Mouse (Mus musculus) megakaryocyte, embryonic 14.5 days (primary cell): ENCODE data around the gene Podxl.

Experiments used
- FLI1 ChIP-seq: IDR thresholded peaks from 2 replicates; pipeline ENCODE4 v1.6.1; 2012; ENCODE audit warnings: low read length, inconsistent platforms, mixed read lengths
- GATA1 ChIP-seq: IDR thresholded peaks from 3 replicates; pipeline ENCODE4 v1.6.1; 2012; ENCODE audit warnings: mixed read lengths, low read length, inconsistent platforms, borderline replicate concordance

DNA sequence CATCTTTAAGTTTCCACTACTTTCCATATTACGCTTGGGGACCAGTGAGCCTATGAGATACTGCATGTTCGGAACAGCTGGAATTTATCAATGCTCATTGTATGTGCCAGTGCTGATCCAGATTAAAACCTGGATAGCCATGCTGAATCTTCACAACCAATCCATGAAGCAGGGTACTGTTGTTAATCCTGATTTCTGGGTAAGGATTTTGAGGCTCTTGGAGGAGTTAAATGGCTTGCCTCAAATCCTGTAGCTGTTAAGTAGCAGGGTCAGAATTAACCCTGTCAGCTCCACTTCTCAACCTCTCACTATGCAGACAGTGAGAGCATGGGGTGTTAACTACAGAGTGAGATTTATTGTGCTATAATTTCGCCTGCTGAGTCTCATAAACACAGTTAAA is 7.7 kb upstream of the Podxl start:
- TF ChIP-seq GATA1 (no peak), FLI1 (no peak)
